In the genomic region with DNA sequence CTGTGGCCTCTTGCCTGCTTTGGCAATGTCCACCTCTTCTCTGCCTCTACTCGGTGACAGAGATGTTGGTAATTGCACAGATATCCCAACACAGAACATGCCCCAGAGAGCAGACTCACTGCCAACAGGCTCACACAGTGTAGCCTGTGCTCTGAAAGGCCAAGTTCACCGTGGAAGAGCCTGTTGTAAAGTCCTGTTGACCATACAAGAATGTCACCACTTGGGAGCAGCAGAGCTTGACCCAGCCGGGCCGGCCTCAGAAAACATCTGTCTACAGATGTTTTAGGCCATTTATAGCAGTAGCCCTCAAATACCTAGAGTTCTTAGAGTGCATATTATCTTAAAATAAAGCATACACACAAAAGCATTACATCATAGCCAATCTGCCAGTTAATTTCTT, we compare ENCODE assay signal across 25 mouse cellular contexts. TPM values are rescaled to one million over a fixed set of nuclear protein-coding genes. Genes with fewer than 3 reads are reported as not detected.
DNase-seq lines count a peak whose midpoint lies in the region; ATAC-seq and TF ChIP-seq lines count a peak whose summit lies in the region.
"Had no signal": no experiment of that assay in that cellular context is flagged by ENCODE, and none has a peak within 500 bp of the region (broad histone marks: within the 10 kb centered on the region; RNA-seq: fewer than 3 reads in every experiment).

No protein-coding gene starts in this region.

- H3K36me3 ChIP-seq in heart, postnatal 0 days (replicated peaks; ENCODE audit: control insufficient read depth, insufficient read depth, low read length): peaks cover 8% of the 10 kb centered on the region
- H3K36me3 ChIP-seq in kidney, postnatal 0 days (ENCODE audit: insufficient read depth, low read length): no peaks in the 10 kb centered on the region
- H3K36me3 ChIP-seq in kidney, embryonic 15.5 days: no peaks in the 10 kb centered on the region
- H3K36me3 ChIP-seq in liver, postnatal 0 days (replicated peaks; ENCODE audit: insufficient read depth, low read length): peaks cover 36% of the 10 kb centered on the region
- H3K36me3 ChIP-seq in stomach, postnatal 0 days (ENCODE audit: control insufficient read depth, insufficient read depth, low read length): peaks cover 2% of the 10 kb centered on the region; the same call in 1 of the 2 replicates
- H3K36me3 ChIP-seq: forebrain, embryonic 10.5 days; limb, embryonic 13.5 days; midbrain, embryonic 15.5 days had no signal

- H3K27me3 ChIP-seq in heart, postnatal 0 days (ENCODE audit: control insufficient read depth, insufficient read depth, low read length): no peaks in the 10 kb centered on the region
- H3K27me3 ChIP-seq in kidney, postnatal 0 days (ENCODE audit: insufficient read depth, low read length): no peaks in the 10 kb centered on the region
- H3K27me3 ChIP-seq in kidney, embryonic 15.5 days: no peaks in the 10 kb centered on the region
- H3K27me3 ChIP-seq in liver, postnatal 0 days (ENCODE audit: insufficient read depth, low read length): no peaks in the 10 kb centered on the region
- H3K27me3 ChIP-seq in stomach, postnatal 0 days (ENCODE audit: control insufficient read depth, insufficient read depth, low read length): no peaks in the 10 kb centered on the region
- H3K27me3 ChIP-seq: limb, embryonic 13.5 days; midbrain, embryonic 15.5 days; neural tube, embryonic 13.5 days had no signal

- peak; percentile 47 for TF ChIP-seq CTCF in heart, postnatal 0 days (IDR thresholded peaks at IDR 0.05; ENCODE audit: low read depth)
- peak; percentile 50 for TF ChIP-seq CTCF in kidney, postnatal 0 days (IDR thresholded peaks at IDR 0.05; ENCODE audit: low read depth)
- TF ChIP-seq CTCF in liver, postnatal 0 days (IDR thresholded peaks at IDR 0.05; ENCODE audit: low read depth): peak; percentile 46
- peak; percentile 54 for TF ChIP-seq CTCF in stomach, postnatal 0 days (IDR thresholded peaks at IDR 0.05; ENCODE audit: low read depth)

- H3K4me1 ChIP-seq in heart, postnatal 0 days (ENCODE audit: control insufficient read depth, insufficient read depth): no peaks in the 10 kb centered on the region
- H3K4me1 ChIP-seq in kidney, postnatal 0 days (replicated peaks; ENCODE audit: insufficient read depth, low read length): peaks cover 3% of the 10 kb centered on the region; the same call in 1 of the 2 replicates
- peaks cover 25% of the 10 kb centered on the region for H3K4me1 ChIP-seq in kidney, embryonic 15.5 days
- peaks cover 18% of the 10 kb centered on the region for H3K4me1 ChIP-seq in liver, postnatal 0 days (ENCODE audit: insufficient read depth)
- no peaks in the 10 kb centered on the region for H3K4me1 ChIP-seq in stomach, postnatal 0 days (replicated peaks; ENCODE audit: control insufficient read depth, insufficient read depth)

- 39% methylated on average over 4 of the region's 4 CpGs for WGBS in heart, postnatal 0 days
- 53% methylated on average over 4 of the region's 4 CpGs for WGBS in kidney, postnatal 0 days
- WGBS in kidney, embryonic 15.5 days: 52% methylated on average over 4 of the region's 4 CpGs
- WGBS in liver, postnatal 0 days (ENCODE audit: insufficient replicate concordance): 71% methylated on average over 4 of the region's 4 CpGs
- WGBS in stomach, postnatal 0 days: 64% methylated on average over 4 of the region's 4 CpGs

- H3K4me3 ChIP-seq in heart, postnatal 0 days (ENCODE audit: low read depth, low read length): no peak overlapping the region
- H3K4me3 ChIP-seq in kidney, postnatal 0 days (replicated peaks; ENCODE audit: low read depth, low read length): no peak overlapping the region
- H3K4me3 ChIP-seq in kidney, embryonic 15.5 days (replicated peaks): no peak overlapping the region
- H3K4me3 ChIP-seq in liver, postnatal 0 days (ENCODE audit: low read depth, low read length): no peak overlapping the region
- H3K4me3 ChIP-seq in stomach, postnatal 0 days (ENCODE audit: low read depth, low read length): no peak overlapping the region
- H3K4me3 ChIP-seq: forebrain, embryonic 10.5 days; limb, embryonic 13.5 days; midbrain, embryonic 15.5 days; myocyte; neural tube, embryonic 13.5 days had no signal

- H3K9ac ChIP-seq in heart, postnatal 0 days (replicated peaks; ENCODE audit: low read depth, low read length): no peak overlapping the region
- no peak overlapping the region for H3K9ac ChIP-seq in kidney, postnatal 0 days (ENCODE audit: low read depth, low read length)
- no peak overlapping the region for H3K9ac ChIP-seq in kidney, embryonic 15.5 days
- H3K9ac ChIP-seq in liver, postnatal 0 days (replicated peaks): no peak overlapping the region
- H3K9ac ChIP-seq in stomach, postnatal 0 days (ENCODE audit: low read length): no peak overlapping the region
- H3K9ac ChIP-seq: hindbrain, embryonic 14.5 days; limb, embryonic 13.5 days; midbrain, embryonic 15.5 days; neural tube, embryonic 13.5 days had no signal

- no peak for TF ChIP-seq EP300 in heart, postnatal 0 days (IDR thresholded peaks at IDR 0.05; ENCODE audit: low read depth)
- TF ChIP-seq EP300 in liver, postnatal 0 days (IDR thresholded peaks at IDR 0.05; ENCODE audit: low read depth): no peak
- TF ChIP-seq EP300 in stomach, postnatal 0 days (optimal IDR thresholded peaks at IDR 0.05): no peak

- no peak for DNase-seq in heart, postnatal 0 days (ENCODE audit: low spot score)
- no peak for DNase-seq in heart, postnatal 25 days (ENCODE audit: low spot score)
- no peak for DNase-seq in kidney, postnatal 0 days (ENCODE audit: low spot score)
- no peak for DNase-seq in liver, postnatal 0 days
- no peak for DNase-seq in liver
- DNase-seq in stomach, postnatal 0 days (ENCODE audit: low spot score): no peak
- DNase-seq in left cerebral cortex, adult 9 months (ENCODE audit: low spot score in 2 of 2): no peak
- DNase-seq: adrenal gland, postnatal 36 days; cerebellum, adult 11-12 months; cerebellum, postnatal 14 days; gastrocnemius, postnatal 14 days; lung, adult 18-20 months; lung, postnatal 4 days; retina, postnatal 1 day; right cerebral cortex, postnatal 25 days; spleen, adult 18-20 months had no signal

- intact Hi-C loops in heart, postnatal 25 days (cut with DNase I): no loop called here

- peak; percentile 14; the same call in 1 of the 2 replicates for ATAC-seq in heart, postnatal 0 days (ENCODE audit: insufficient read depth, low read depth)
- no peak for ATAC-seq in kidney, postnatal 0 days (replicated peaks; ENCODE audit: low FRiP score, low read depth)
- ATAC-seq in kidney, embryonic 15.5 days (replicated peaks; ENCODE audit: low FRiP score): no peak
- ATAC-seq in liver, postnatal 0 days: peak; percentile 42; the same call in 1 of the 2 replicates
- no peak for ATAC-seq in stomach, postnatal 0 days (ENCODE audit: low FRiP score, low TSS enrichment)
- ATAC-seq: forebrain, embryonic 16.5 days; inflammation-experienced regulatory T-cells, adult 6 months; midbrain, embryonic 15.5 days had no signal

- H3K4me2 ChIP-seq in heart, postnatal 0 days (ENCODE audit: low read depth, low read length): no peak overlapping the region
- H3K4me2 ChIP-seq in kidney, postnatal 0 days (ENCODE audit: low read length): no peak overlapping the region
- H3K4me2 ChIP-seq in kidney, embryonic 15.5 days: no peak overlapping the region
- no peak overlapping the region for H3K4me2 ChIP-seq in liver, postnatal 0 days (ENCODE audit: low read depth, low read length)
- H3K4me2 ChIP-seq in stomach, postnatal 0 days (replicated peaks; ENCODE audit: low read depth): no peak overlapping the region
- H3K4me2 ChIP-seq: hindbrain, embryonic 14.5 days; limb, embryonic 13.5 days; midbrain, embryonic 15.5 days; neural tube, embryonic 13.5 days had no signal

- no peak overlapping the region for H3K27ac ChIP-seq in heart, postnatal 0 days (ENCODE audit: low read depth)
- no peak overlapping the region for H3K27ac ChIP-seq in kidney, postnatal 0 days
- H3K27ac ChIP-seq in kidney, embryonic 15.5 days: no peak overlapping the region
- H3K27ac ChIP-seq in liver, postnatal 0 days (ENCODE audit: low read depth): no peak overlapping the region
- no peak overlapping the region for H3K27ac ChIP-seq in stomach, postnatal 0 days (replicated peaks)
- H3K27ac ChIP-seq: forebrain, embryonic 10.5 days; hindbrain, embryonic 14.5 days; limb, embryonic 13.5 days; midbrain, embryonic 15.5 days; neural tube, embryonic 13.5 days had no signal

- H3K9me3 ChIP-seq in heart, postnatal 0 days (replicated peaks; ENCODE audit: control insufficient read depth, low read length): no peaks in the 10 kb centered on the region
- H3K9me3 ChIP-seq in kidney, postnatal 0 days (replicated peaks; ENCODE audit: low read length): no peaks in the 10 kb centered on the region
- no peaks in the 10 kb centered on the region for H3K9me3 ChIP-seq in kidney, embryonic 15.5 days (replicated peaks)
- no peaks in the 10 kb centered on the region for H3K9me3 ChIP-seq in liver, postnatal 0 days (ENCODE audit: low read length)
- no peaks in the 10 kb centered on the region for H3K9me3 ChIP-seq in stomach, postnatal 0 days (ENCODE audit: control insufficient read depth, low read length)
- H3K9me3 ChIP-seq: forebrain, embryonic 10.5 days; limb, embryonic 13.5 days; midbrain, embryonic 15.5 days; neural tube, embryonic 13.5 days had no signal

RNA-seq across cellular contexts. Expression of a gene that starts 39.5 kb away (rescaled TPM):
- total RNA-seq in heart, postnatal 0 days (2014; rRNA removed; ENCODE audit: low replicate concordance): 189 and 198 TPM in 2 replicates
- polyA plus RNA-seq in heart, postnatal 0 days (2015; fragmentation: Nextera tagmentation; extraction: Ambion mirVana): 325 and 330 TPM in 2 replicates
- 100 to 1,000 TPM; 552 to 590 TPM for total RNA-seq in heart, postnatal 25 days (2021)
- polyA plus RNA-seq in kidney, postnatal 0 days (2015; fragmentation: Nextera tagmentation; extraction: Ambion mirVana): 566 and 696 TPM in 2 replicates
- 579 and 581 TPM in 2 replicates for polyA plus RNA-seq in kidney, embryonic 15.5 days (2015; fragmentation: Nextera tagmentation; extraction: Ambion mirVana)
- polyA plus RNA-seq in liver, postnatal 0 days (2015; fragmentation: Nextera tagmentation; extraction: Ambion mirVana): 306 and 334 TPM in 2 replicates
- 479 and 554 TPM in 2 replicates for polyA plus RNA-seq in stomach, postnatal 0 days (2015; fragmentation: Nextera tagmentation; extraction: Ambion mirVana)

Comparison
In these comparisons a context has a peak if more than half of its experiments do, and no peak if none do; other contexts are left out.
1. ATAC-seq: peak in heart, postnatal 0 days (single experiment) and liver, postnatal 0 days (single experiment); none in kidney, postnatal 0 days (single experiment), kidney, embryonic 15.5 days (single experiment) and stomach, postnatal 0 days (single experiment).
2. Peak in every context shown above with its lines, with median percentiles within 50 percentile points of each other: CTCF ChIP-seq.